Mouse (Mus musculus): ENCODE data around the gene Nphs1. TPM values are rescaled to one million over a fixed set of nuclear protein-coding genes. Genes with fewer than 3 reads are reported as not detected.

The Nphs1 gene
- polyA plus RNA-seq, 1 experiment from 2014 or later = 0.46 TPM

GRCm38 (mm10) chr7:30522871-30523270 is 64.8 kb downstream of the Nphs1 start:
- ATAC-seq = no peak
- H3K9me3 ChIP-seq (replicated peaks; ENCODE audit: control insufficient read depth, low read length, poor library complexity, severe bottlenecking) = no peaks in the 10 kb centered on the region
- 76% methylated on average over 10 of the region's 10 CpGs for WGBS
- H3K9ac ChIP-seq (ENCODE audit: low read depth, low read length) = no peak overlapping the region
- no peak overlapping the region for H3K27ac ChIP-seq (ENCODE audit: low read length)
- no peak overlapping the region for H3K4me3 ChIP-seq (ENCODE audit: low read depth, low read length)
- H3K4me1 ChIP-seq (ENCODE audit: control insufficient read depth, insufficient read depth, low read length) = no peaks in the 10 kb centered on the region; the same call in 1 of the 2 replicates
- no peaks in the 10 kb centered on the region for H3K27me3 ChIP-seq (ENCODE audit: control insufficient read depth, insufficient read depth, low read depth, low read length)
- no peak overlapping the region for H3K4me2 ChIP-seq (ENCODE audit: low read length)
- H3K36me3 ChIP-seq (ENCODE audit: control insufficient read depth, insufficient read depth, low read length) = peaks cover 39% of the 10 kb centered on the region

- Histone ChIP-seq H3K36me3 (ENCODE audit: control insufficient read depth, insufficient read depth, low read length) (peaks cover 54% of the 10 kb centered on the region), H3K9me3 (replicated peaks; ENCODE audit: control insufficient read depth, low read length, poor library complexity, severe bottlenecking) (no peaks in the 10 kb centered on the region), H3K27ac (ENCODE audit: low read length) (no peak overlapping the region), H3K9ac (ENCODE audit: low read depth, low read length) (no peak overlapping the region), H3K4me1 (ENCODE audit: control insufficient read depth, insufficient read depth, low read length) (no peaks in the 10 kb centered on the region; the same call in 1 of the 2 replicates), H3K4me2 (ENCODE audit: low read length) (no peak overlapping the region), H3K27me3 (ENCODE audit: control insufficient read depth, insufficient read depth, low read depth, low read length) (no peaks in the 10 kb centered on the region), H3K4me3 (ENCODE audit: low read depth, low read length) (no peak overlapping the region)
- ATAC-seq = no peak
- whole genome bisulfite sequencing = 83% methylated on average over 6 of the region's 6 CpGs
Measured at GRCm38 (mm10) chr7:30524487-30524886, 66.4 kb downstream of the Nphs1 start.

- Histone ChIP-seq H3K27ac (ENCODE audit: low read length) (no peak overlapping the region), H3K4me2 (ENCODE audit: low read length) (no peak overlapping the region), H3K9ac (ENCODE audit: low read depth, low read length) (no peak overlapping the region), H3K27me3 (ENCODE audit: control insufficient read depth, insufficient read depth, low read depth, low read length) (no peaks in the 10 kb centered on the region), H3K4me1 (ENCODE audit: control insufficient read depth, insufficient read depth, low read length) (no peaks in the 10 kb centered on the region), H3K4me3 (ENCODE audit: low read depth, low read length) (no peak overlapping the region), H3K9me3 (replicated peaks; ENCODE audit: control insufficient read depth, low read length, poor library complexity, severe bottlenecking) (no peaks in the 10 kb centered on the region), H3K36me3 (ENCODE audit: control insufficient read depth, insufficient read depth, low read length) (peaks cover 61% of the 10 kb centered on the region)
- no peak for ATAC-seq
- 47% methylated on average over 10 of the region's 10 CpGs for WGBS
Measured at GRCm38 (mm10) chr7:30525954-30526353, 67.8 kb downstream of the Nphs1 start.

GRCm38 (mm10) chr7:30526399-30526798 is 68.3 kb downstream of the Nphs1 start:
- Histone ChIP-seq H3K27ac (ENCODE audit: low read length) (no peak overlapping the region), H3K4me2 (ENCODE audit: low read length) (no peak overlapping the region), H3K27me3 (ENCODE audit: control insufficient read depth, insufficient read depth, low read depth, low read length) (no peaks in the 10 kb centered on the region), H3K4me1 (ENCODE audit: control insufficient read depth, insufficient read depth, low read length) (peaks cover 4% of the 10 kb centered on the region), H3K9me3 (replicated peaks; ENCODE audit: control insufficient read depth, low read length, poor library complexity, severe bottlenecking) (no peaks in the 10 kb centered on the region), H3K36me3 (ENCODE audit: control insufficient read depth, insufficient read depth, low read length) (peaks cover 61% of the 10 kb centered on the region), H3K4me3 (ENCODE audit: low read depth, low read length) (no peak overlapping the region), H3K9ac (ENCODE audit: low read depth, low read length) (no peak overlapping the region)
- no peak for ATAC-seq
- WGBS = 34% methylated on average over 17 of the region's 17 CpGs

DNA sequence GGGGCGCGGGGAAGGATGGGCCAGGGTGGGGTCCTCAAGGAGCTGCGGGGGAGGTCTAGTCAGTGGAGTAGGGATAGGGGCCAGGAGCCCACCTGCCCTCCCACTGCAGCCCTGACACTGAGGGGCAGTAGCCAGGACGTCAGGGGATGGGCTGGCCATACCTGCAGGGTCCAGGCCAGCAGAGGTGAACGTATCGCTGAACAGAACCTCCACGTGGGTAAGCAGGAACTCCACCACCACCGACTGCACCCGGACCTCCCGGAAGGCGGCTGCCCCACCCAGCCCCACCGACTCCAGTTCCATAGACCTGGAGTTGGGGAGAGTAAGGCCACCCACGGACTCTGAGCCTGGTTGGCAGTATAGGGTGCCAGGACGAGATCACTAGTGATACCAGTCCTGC is 68.9 kb downstream of the Nphs1 start:
- H3K4me3 ChIP-seq (ENCODE audit: low read depth, low read length) = no peak overlapping the region
- H3K27me3 ChIP-seq (ENCODE audit: control insufficient read depth, insufficient read depth, low read depth, low read length) = no peaks in the 10 kb centered on the region
- ATAC-seq = no peak
- no peaks in the 10 kb centered on the region for H3K9me3 ChIP-seq (replicated peaks; ENCODE audit: control insufficient read depth, low read length, poor library complexity, severe bottlenecking)
- H3K4me1 ChIP-seq (ENCODE audit: control insufficient read depth, insufficient read depth, low read length) = peaks cover 10% of the 10 kb centered on the region
- no peak overlapping the region for H3K27ac ChIP-seq (ENCODE audit: low read length)
- WGBS = 83% methylated on average over 14 of the region's 14 CpGs
- no peak overlapping the region for H3K9ac ChIP-seq (ENCODE audit: low read depth, low read length)
- H3K4me2 ChIP-seq (ENCODE audit: low read length) = no peak overlapping the region
- peaks cover 67% of the 10 kb centered on the region for H3K36me3 ChIP-seq (ENCODE audit: control insufficient read depth, insufficient read depth, low read length)

- Histone ChIP-seq H3K27ac (ENCODE audit: low read length) (no peak overlapping the region), H3K4me3 (ENCODE audit: low read depth, low read length) (no peak overlapping the region), H3K36me3 (ENCODE audit: control insufficient read depth, insufficient read depth, low read length) (peaks cover 35% of the 10 kb centered on the region), H3K4me2 (ENCODE audit: low read length) (peak overlapping the region; percentile 18; the same call in 1 of the 2 replicates), H3K9ac (ENCODE audit: low read depth, low read length) (peak overlapping the region; percentile 23; the same call in 1 of the 2 replicates), H3K4me1 (ENCODE audit: control insufficient read depth, insufficient read depth, low read length) (peaks cover 35% of the 10 kb centered on the region), H3K27me3 (ENCODE audit: control insufficient read depth, insufficient read depth, low read depth, low read length) (no peaks in the 10 kb centered on the region), H3K9me3 (replicated peaks; ENCODE audit: control insufficient read depth, low read length, poor library complexity, severe bottlenecking) (no peaks in the 10 kb centered on the region)
- no peak for ATAC-seq
- WGBS = 87% methylated on average over 9 of the region's 9 CpGs
Measured at GRCm38 (mm10) chr7:30531291-30531815, 73.2 kb downstream of the Nphs1 start.

GRCm38 (mm10) chr7:30532931-30533330 is 74.8 kb downstream of the Nphs1 start:
- H3K4me1 ChIP-seq (ENCODE audit: control insufficient read depth, insufficient read depth, low read length) = peaks cover 35% of the 10 kb centered on the region
- no peaks in the 10 kb centered on the region for H3K9me3 ChIP-seq (replicated peaks; ENCODE audit: control insufficient read depth, low read length, poor library complexity, severe bottlenecking)
- peak overlapping the region; percentile 80 for H3K4me3 ChIP-seq (ENCODE audit: low read depth, low read length)
- peak overlapping the region; percentile 93 for H3K9ac ChIP-seq (ENCODE audit: low read depth, low read length)
- no peaks in the 10 kb centered on the region for H3K27me3 ChIP-seq (ENCODE audit: control insufficient read depth, insufficient read depth, low read depth, low read length)
- H3K27ac ChIP-seq (ENCODE audit: low read length) = peak overlapping the region; percentile 96
- no peak for ATAC-seq
- WGBS = 6% methylated on average over 8 of the region's 8 CpGs
- peaks cover 27% of the 10 kb centered on the region for H3K36me3 ChIP-seq (ENCODE audit: control insufficient read depth, insufficient read depth, low read length)
- H3K4me2 ChIP-seq (ENCODE audit: low read length) = peak overlapping the region; percentile 89

DNA sequence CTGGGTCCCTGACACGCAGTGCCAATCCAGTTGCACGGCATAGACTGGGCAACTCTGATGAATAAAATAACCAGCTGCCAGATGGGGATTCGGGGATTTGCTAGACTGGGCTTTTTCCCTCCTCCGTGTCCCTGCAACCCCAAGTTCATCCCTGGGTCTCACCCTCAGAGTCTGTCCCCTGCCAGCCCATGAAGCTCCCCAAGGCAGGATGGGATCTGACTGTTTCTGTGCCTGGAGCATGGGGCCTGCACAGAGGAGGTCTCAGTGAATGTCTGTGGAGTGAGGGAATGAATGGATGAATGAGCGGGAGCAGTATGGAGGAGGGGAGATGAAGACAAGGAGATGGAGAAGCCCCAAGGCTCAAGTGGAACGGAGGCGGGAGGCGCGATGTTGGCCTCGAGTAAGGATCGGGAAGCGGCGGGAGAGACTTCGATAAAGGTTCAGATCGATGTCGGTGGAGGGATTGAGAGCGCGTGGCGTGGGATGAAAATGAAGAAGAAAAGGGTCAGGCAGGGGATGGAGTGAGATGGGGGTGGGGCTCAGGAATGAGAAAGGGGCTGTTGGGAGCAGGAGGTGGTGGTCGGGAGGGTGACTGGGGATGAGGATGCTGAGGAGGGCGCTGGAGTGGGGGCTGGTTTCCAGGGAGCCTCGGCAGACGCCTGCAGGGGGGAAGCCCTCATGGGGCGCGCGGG is 76.0 kb downstream of the Nphs1 start:
- peak; percentile 49 for ATAC-seq
- H3K4me1 ChIP-seq (ENCODE audit: control insufficient read depth, insufficient read depth, low read length) = peaks cover 35% of the 10 kb centered on the region
- no peaks in the 10 kb centered on the region for H3K27me3 ChIP-seq (ENCODE audit: control insufficient read depth, insufficient read depth, low read depth, low read length)
- H3K9me3 ChIP-seq (replicated peaks; ENCODE audit: control insufficient read depth, low read length, poor library complexity, severe bottlenecking) = no peaks in the 10 kb centered on the region
- H3K4me3 ChIP-seq (ENCODE audit: low read depth, low read length) = peak overlapping the region; percentile 80
- peaks cover 17% of the 10 kb centered on the region for H3K36me3 ChIP-seq (ENCODE audit: control insufficient read depth, insufficient read depth, low read length)
- H3K27ac ChIP-seq (ENCODE audit: low read length) = peak overlapping the region; percentile 96
- peak overlapping the region; percentile 93 for H3K9ac ChIP-seq (ENCODE audit: low read depth, low read length)
- WGBS = 2% methylated on average over 26 of the region's 26 CpGs
- peak overlapping the region; percentile 89 for H3K4me2 ChIP-seq (ENCODE audit: low read length)

All from midbrain, embryonic 16.5 days (tissue).